Mouse (Mus musculus): ENCODE measurements at regions not wholly inside any gene's neighbourhood (a gene's known extent, or its start where the extent isn't known, plus 50 kb on each side); places are given as distances from the start of the nearest gene placed in this dataset.

DNA sequence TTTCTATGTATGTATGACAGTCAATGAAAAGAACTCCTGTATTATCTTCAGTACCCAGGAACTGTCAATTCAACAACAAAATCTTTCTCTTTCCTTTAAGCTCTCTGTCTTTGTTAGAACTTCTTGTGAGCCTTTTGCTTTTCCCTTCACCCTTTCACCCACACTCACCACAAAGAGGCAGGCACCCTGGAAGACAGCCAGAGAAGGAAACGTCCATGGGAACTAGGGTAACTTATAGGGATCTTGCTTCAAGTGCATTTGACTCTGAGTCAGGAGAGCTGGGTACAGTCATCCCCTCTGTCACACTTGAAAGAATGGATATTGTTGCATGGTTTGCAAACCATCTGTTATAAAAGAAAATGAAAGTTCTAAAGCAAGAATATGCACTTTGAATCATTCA is 215.1 kb downstream of the Gm5447 start:
- TF ChIP-seq CTCF (IDR thresholded peaks at IDR 0.05; ENCODE audit: borderline replicate concordance, insufficient read depth, low read length) = no peak
- no peak for TF ChIP-seq POLR2A (IDR thresholded peaks at IDR 0.05; ENCODE audit: low read depth, low read length)
